8 mouse cellular contexts compared by ENCODE assay signal in the genomic region with DNA sequence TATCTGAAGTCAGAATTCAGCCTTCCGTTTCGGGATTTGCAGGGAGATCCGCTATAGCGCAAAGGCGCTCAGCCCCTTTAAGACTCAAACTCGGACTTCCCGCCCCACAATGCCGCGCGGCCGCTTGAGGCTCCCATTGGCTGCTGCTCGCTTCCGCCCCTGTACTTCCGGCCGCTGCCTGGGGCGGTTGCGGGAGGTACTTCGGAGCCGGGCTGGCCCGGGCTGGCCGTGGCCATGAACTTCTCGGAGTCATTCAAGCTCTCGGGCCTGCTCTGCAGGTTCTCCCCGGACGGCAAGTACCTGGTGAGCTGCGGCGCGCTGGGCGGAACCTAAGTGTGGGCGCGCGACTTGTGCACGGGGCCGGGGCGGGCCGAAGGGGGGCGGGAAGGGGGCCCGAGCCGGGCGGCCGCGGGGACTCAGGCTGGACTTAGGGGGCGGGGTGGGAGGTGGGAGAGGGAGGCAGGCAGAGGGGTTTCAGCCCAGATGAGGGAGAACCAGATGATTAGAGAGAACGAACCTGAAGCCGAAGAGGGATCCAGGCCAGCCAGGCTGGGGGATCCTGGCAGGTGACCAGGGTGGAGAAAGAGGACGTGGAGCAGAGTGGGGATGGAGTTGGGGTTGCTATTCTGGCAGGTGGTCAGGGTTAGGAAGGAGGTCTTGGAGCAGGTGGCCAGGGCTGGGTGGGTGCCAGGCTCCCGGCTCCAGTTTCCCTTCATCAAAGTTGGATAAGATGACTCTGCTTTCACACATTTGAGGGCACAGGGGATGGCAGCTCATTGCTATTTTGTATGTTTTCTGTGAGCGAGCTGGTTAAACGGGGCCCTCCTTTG. TPM values are rescaled to one million over a fixed set of nuclear protein-coding genes. Genes with fewer than 3 reads are reported as not detected.
DNase-seq lines count a peak whose midpoint lies in the region; ATAC-seq and TF ChIP-seq lines count a peak whose summit lies in the region.

A gene (plus strand): TSS at position 162 of the 830 bp plus-strand sequence.

- H3K9me3 ChIP-seq in ES-Bruce4 (replicated peaks; ENCODE audit: control insufficient read depth, insufficient read depth, low read length, poor library complexity, severe bottlenecking), result no peaks in the 10 kb centered on the region
- no peaks in the 10 kb centered on the region for H3K9me3 ChIP-seq in forebrain, embryonic 12.5 days
- no peaks in the 10 kb centered on the region for H3K9me3 ChIP-seq in heart, postnatal 0 days (replicated peaks; ENCODE audit: control insufficient read depth, low read length)
- no peaks in the 10 kb centered on the region for H3K9me3 ChIP-seq in neural tube, embryonic 15.5 days (replicated peaks)

- no peak for TF ChIP-seq EP300 in ES-Bruce4 (IDR thresholded peaks at IDR 0.05; ENCODE audit: insufficient read depth, low read depth, low read length)
- TF ChIP-seq EP300 in heart, postnatal 0 days (IDR thresholded peaks at IDR 0.05; ENCODE audit: low read depth), result no peak

- H3K27ac ChIP-seq in ES-Bruce4 (ENCODE audit: insufficient read depth, low read length), result no peak within 1 kb of the TSS
- H3K27ac ChIP-seq in forebrain, embryonic 12.5 days, result peak within 1 kb of the TSS; percentile 77; the same call in 1 of the 2 replicates
- H3K27ac ChIP-seq in heart, postnatal 0 days (ENCODE audit: low read depth), result peak within 1 kb of the TSS; percentile 7; the same call in 1 of the 2 replicates
- H3K27ac ChIP-seq in neural tube, embryonic 15.5 days (replicated peaks), result peak within 1 kb of the TSS; percentile 81

- WGBS in forebrain, embryonic 12.5 days, result 2% methylated on average over 49 of the region's 49 CpGs
- 2% methylated on average over 44 of the region's 49 CpGs for WGBS in heart, postnatal 0 days
- 3% methylated on average over 48 of the region's 49 CpGs for WGBS in neural tube, embryonic 15.5 days

- H3K4me2 ChIP-seq in forebrain, embryonic 12.5 days, result peak within 1 kb of the TSS; percentile 86
- peak within 1 kb of the TSS; percentile 91 for H3K4me2 ChIP-seq in heart, postnatal 0 days (ENCODE audit: low read depth, low read length)
- H3K4me2 ChIP-seq in neural tube, embryonic 15.5 days, result peak within 1 kb of the TSS; percentile 94

- TF ChIP-seq CTCF in ES-Bruce4 (IDR thresholded peaks at IDR 0.05; ENCODE audit: low read depth, low read length), result no peak
- TF ChIP-seq CTCF in heart, postnatal 0 days (IDR thresholded peaks at IDR 0.05; ENCODE audit: low read depth), result no peak

- ATAC-seq in forebrain, embryonic 12.5 days (ENCODE audit: low FRiP score), result peak; percentile 95
- ATAC-seq in heart, postnatal 0 days (ENCODE audit: insufficient read depth, low read depth), result peak; percentile 95
- ATAC-seq in neural tube, embryonic 15.5 days (ENCODE audit: low FRiP score), result peak; percentile 94

- peak within 1 kb of the TSS; percentile 94 for H3K9ac ChIP-seq in ES-Bruce4 (ENCODE audit: low read depth, poor library complexity, severe bottlenecking)
- peak within 1 kb of the TSS; percentile 79 for H3K9ac ChIP-seq in forebrain, embryonic 12.5 days
- peak within 1 kb of the TSS; percentile 71 for H3K9ac ChIP-seq in heart, postnatal 0 days (replicated peaks; ENCODE audit: low read depth, low read length)
- peak within 1 kb of the TSS; percentile 75 for H3K9ac ChIP-seq in neural tube, embryonic 15.5 days (replicated peaks)

- peaks cover 22% of the 10 kb centered on the region for H3K27me3 ChIP-seq in ES-Bruce4 (ENCODE audit: control insufficient read depth, insufficient read depth, low read length, poor library complexity, severe bottlenecking)
- H3K27me3 ChIP-seq in forebrain, embryonic 12.5 days, result peaks cover 44% of the 10 kb centered on the region
- peaks cover 45% of the 10 kb centered on the region for H3K27me3 ChIP-seq in heart, postnatal 0 days (ENCODE audit: control insufficient read depth, insufficient read depth, low read length)
- peaks cover 34% of the 10 kb centered on the region for H3K27me3 ChIP-seq in neural tube, embryonic 15.5 days (replicated peaks)

- H3K4me3 ChIP-seq in ES-Bruce4 (ENCODE audit: low read depth, low read length), result peak within 1 kb of the TSS; percentile 85
- peak within 1 kb of the TSS; percentile 83 for H3K4me3 ChIP-seq in forebrain, embryonic 12.5 days (replicated peaks)
- peak within 1 kb of the TSS; percentile 59 for H3K4me3 ChIP-seq in heart, postnatal 0 days (ENCODE audit: low read depth, low read length)
- peak within 1 kb of the TSS; percentile 87 for H3K4me3 ChIP-seq in neural tube, embryonic 15.5 days (replicated peaks)

- peak; percentile 85 for DNase-seq in c-Kit-positive CD71-positive TER-119-positive erythroid progenitor cells, embryonic 14.5 days (ENCODE audit: low spot score)
- DNase-seq in heart, postnatal 0 days (ENCODE audit: low spot score), result peak; percentile 92
- DNase-seq in kidney, postnatal 4 days, result peak; percentile 92 to 96
- peak; percentile 92 to 93 for DNase-seq in lung, adult 18-20 months
- DNase-seq in testis, postnatal 14 days (ENCODE audit: low spot score), result peak; percentile 89

- peaks cover 2% of the 10 kb centered on the region for H3K4me1 ChIP-seq in ES-Bruce4 (ENCODE audit: control insufficient read depth, insufficient read depth, low read length)
- H3K4me1 ChIP-seq in forebrain, embryonic 12.5 days, result peaks cover 38% of the 10 kb centered on the region
- H3K4me1 ChIP-seq in heart, postnatal 0 days (ENCODE audit: control insufficient read depth, insufficient read depth), result peaks cover 29% of the 10 kb centered on the region
- H3K4me1 ChIP-seq in neural tube, embryonic 15.5 days, result peaks cover 40% of the 10 kb centered on the region

- H3K36me3 ChIP-seq in ES-Bruce4 (ENCODE audit: control insufficient read depth, insufficient read depth, low read length, poor library complexity, severe bottlenecking), result peaks cover 2% of the 10 kb centered on the region; the same call in 1 of the 2 replicates
- H3K36me3 ChIP-seq in forebrain, embryonic 12.5 days (replicated peaks), result peaks cover 18% of the 10 kb centered on the region
- peaks cover 14% of the 10 kb centered on the region for H3K36me3 ChIP-seq in heart, postnatal 0 days (replicated peaks; ENCODE audit: control insufficient read depth, insufficient read depth, low read length)
- peaks cover 12% of the 10 kb centered on the region for H3K36me3 ChIP-seq in neural tube, embryonic 15.5 days

- peak; percentile 42 for TF ChIP-seq POLR2A in ES-Bruce4 (IDR thresholded peaks at IDR 0.05; ENCODE audit: insufficient read depth, low read length)

RNA-seq across cellular contexts. Expression of the gene that starts here (rescaled TPM):
- 11.9 and 15.4 TPM in 2 replicates for polyA plus RNA-seq in ES-Bruce4 (2011; ENCODE audit: insufficient read depth, insufficient read length, low read depth, missing spikeins)
- 52.0 and 54.6 TPM in 2 replicates for polyA plus RNA-seq in forebrain, embryonic 12.5 days (2016; fragmentation: Nextera tagmentation; extraction: Ambion mirVana)
- total RNA-seq in heart, postnatal 0 days (2014; rRNA removed; ENCODE audit: low replicate concordance), result 18.5 and 24.0 TPM in 2 replicates
- 14.3 and 16.6 TPM in 2 replicates for polyA plus RNA-seq in heart, postnatal 0 days (2015; fragmentation: Nextera tagmentation; extraction: Ambion mirVana)
- 41.9 and 43.2 TPM in 2 replicates for polyA plus RNA-seq in neural tube, embryonic 15.5 days (2015; fragmentation: Nextera tagmentation; extraction: Ambion mirVana)
